Mouse (Mus musculus): ENCODE results near the gene Ptger2.
"Not testable (repeated sequence)": the region's sequence is repeated elsewhere in the genome, so short reads cannot be mapped to it uniquely, and the experiment has no call there.

Gene Ptger2

GRCm38 (mm10) chr14:44987674-44988355, at the start of gene Ptger2:
Ptger2 (plus strand) TSS chr14:44988195.
- in situ Hi-C loops (cut with MseI, MboI) = loop anchor here in 1 of 2 experiments (10.0 kb wide), 1 partner anchor 257 kb away; no protein-coding TSS in a partner anchor

GRCm38 (mm10) chr14:44960746-44961145, 27.2 kb upstream of the Ptger2 start:
- in situ Hi-C loops (cut with MseI, MboI) = no loop called here

GRCm38 (mm10) chr14:44977278-44977677, 10.7 kb upstream of the Ptger2 start:
- in situ Hi-C loops (cut with MseI, MboI) = not testable (repeated sequence)

GRCm38 (mm10) chr14:44979887-44980286, 8.1 kb upstream of the Ptger2 start:
- in situ Hi-C loops (cut with MseI, MboI) = loop anchor here (5.0 to 10.0 kb wide), 4 partner anchors 143 to 265 kb away; no protein-coding TSS in a partner anchor

GRCm38 (mm10) chr14:44981490-44981889, 6.5 kb upstream of the Ptger2 start:
- in situ Hi-C loops (cut with MseI, MboI) = loop anchor here (5.0 to 10.0 kb wide), 4 partner anchors 144 to 263 kb away; no protein-coding TSS in a partner anchor

GRCm38 (mm10) chr14:44984106-44984505, 3.9 kb upstream of the Ptger2 start:
- in situ Hi-C loops (cut with MseI, MboI) = loop anchor here (5.0 to 10.0 kb wide), 4 partner anchors 147 to 261 kb away; no protein-coding TSS in a partner anchor

GRCm38 (mm10) chr14:44986248-44986647, 1.7 kb upstream of the Ptger2 start:
- in situ Hi-C loops (cut with MseI, MboI) = loop anchor here in 1 of 2 experiments (10.0 kb wide), 1 partner anchor 259 kb away; no protein-coding TSS in a partner anchor

GRCm38 (mm10) chr14:44988456-44989016, 541 bp downstream of the Ptger2 start:
- in situ Hi-C loops (cut with MseI, MboI) = loop anchor here in 1 of 2 experiments (10.0 kb wide), 1 partner anchor 256 kb away; no protein-coding TSS in a partner anchor

GRCm38 (mm10) chr14:44989017-44989721, 1.2 kb downstream of the Ptger2 start:
- in situ Hi-C loops (cut with MseI, MboI) = loop anchor here in 1 of 2 experiments (10.0 kb wide), 1 partner anchor 256 kb away; no protein-coding TSS in a partner anchor

GRCm38 (mm10) chr14:44989751-44990150, 1.8 kb downstream of the Ptger2 start:
- in situ Hi-C loops (cut with MseI, MboI) = loop anchor here in 1 of 2 experiments (10.0 kb wide), 1 partner anchor 255 kb away; no protein-coding TSS in a partner anchor

- in situ Hi-C loops (cut with MseI, MboI) = no loop called here
Measured at GRCm38 (mm10) chr14:44994337-44994736, 6.3 kb downstream of the Ptger2 start.

GRCm38 (mm10) chr14:45000086-45000769, 12.2 kb downstream of the Ptger2 start:
- in situ Hi-C loops (cut with MseI, MboI) = no loop called here

- in situ Hi-C loops (cut with MseI, MboI) = no loop called here
Measured at GRCm38 (mm10) chr14:45005698-45006283, 17.8 kb downstream of the Ptger2 start.

GRCm38 (mm10) chr14:45009242-45009641, 21.2 kb downstream of the Ptger2 start:
- in situ Hi-C loops (cut with MseI, MboI) = no loop called here

GRCm38 (mm10) chr14:45011260-45011659, 23.3 kb downstream of the Ptger2 start:
- in situ Hi-C loops (cut with MseI, MboI) = no loop called here

- in situ Hi-C loops (cut with MseI, MboI) = no loop called here
Measured at GRCm38 (mm10) chr14:45011671-45012070, 23.7 kb downstream of the Ptger2 start.

GRCm38 (mm10) chr14:45021551-45021950, 33.6 kb downstream of the Ptger2 start:
- in situ Hi-C loops (cut with MseI, MboI) = no loop called here

GRCm38 (mm10) chr14:45034293-45034692, 46.3 kb downstream of the Ptger2 start:
- in situ Hi-C loops (cut with MseI, MboI) = no loop called here

- in situ Hi-C loops (cut with MseI, MboI) = no loop called here
Measured at GRCm38 (mm10) chr14:45036579-45036978, 48.6 kb downstream of the Ptger2 start.

- in situ Hi-C loops (cut with MseI, MboI) = no loop called here
Measured at GRCm38 (mm10) chr14:45038052-45038451, 50.1 kb downstream of the Ptger2 start.

Measured in mouse trophoblast stem cell (cell line).